Mouse (Mus musculus): ENCODE data around the gene 0610009B22Rik.

DNA sequence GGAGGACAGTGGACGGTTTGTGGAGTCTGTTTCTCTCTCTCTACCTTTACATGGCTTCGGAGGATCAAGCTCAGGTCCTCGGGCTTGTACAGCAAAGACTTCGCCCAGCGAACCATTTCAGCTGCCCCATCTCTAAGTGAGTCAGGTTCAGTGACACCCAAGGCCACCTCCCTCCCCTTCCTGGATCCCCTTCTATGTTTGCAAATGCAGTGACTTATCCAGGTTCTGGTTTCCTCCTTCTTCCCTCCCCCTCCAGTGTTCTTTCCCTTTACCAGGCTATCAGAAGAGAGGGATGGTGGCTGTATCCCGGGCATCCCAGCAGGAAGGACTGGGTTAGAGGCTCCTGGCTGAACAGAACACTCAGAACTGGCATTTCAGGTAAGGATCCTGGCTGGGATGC is 34.9 kb downstream of the 0610009B22Rik start:
- TF ChIP-seq MAFK (IDR thresholded peaks at IDR 0.05; ENCODE audit: insufficient replicate concordance, low read length): no peak
- TF ChIP-seq ETS1 (conservative IDR thresholded peaks at IDR 0.05; ENCODE audit: low read depth, low read length): no peak
- TF ChIP-seq MEF2A (IDR thresholded peaks at IDR 0.05; ENCODE audit: borderline replicate concordance, low read depth, low read length): no peak
- no peak for TF ChIP-seq CTCF (conservative IDR thresholded peaks at IDR 0.05 in 1 of 2, IDR thresholded peaks at IDR 0.05 in 1 of 2; ENCODE audit: low read depth in 2 of 2, low read length in 2 of 2)
